Mouse (Mus musculus) liver, embryonic 14.5 days (tissue): ENCODE data around the gene Bola2. TPM values are rescaled to one million over a fixed set of nuclear protein-coding genes. Genes with fewer than 3 reads are reported as not detected.
A peak's percentile ranks its signal among the peaks of the same experiment; 100 is the strongest.

Source experiments
- ATAC-seq: fragments of 200-750 bp; cut with Nextera tagmentation; 2 replicates; pipeline ENCODE4 v1.8.0; 2017; ENCODE audit warnings: moderate number of reproducible peaks, mild to moderate bottlenecking, moderate library complexity; ENCODE audit not compliant: insufficient read depth
- DNase-seq, 3 experiments: peaks; one replicate each; pipeline ENCODE4 v3.0.0-alpha.2; 2012 to 2013; ENCODE audit warnings: low read depth in 3 of 3, low spot score in 3 of 3
- H3K27ac ChIP-seq: fragments of 300-500 bp; sonication (generic); 2 replicates; pipeline ENCODE4 v1.5.1; 2014; ENCODE audit warnings: moderate library complexity, mild to moderate bottlenecking, control low read depth, inconsistent platforms
- H3K27me3 ChIP-seq: fragments of 300-500 bp; sonication (generic); 2 replicates; pipeline ENCODE4 v1.6.1; 2014; ENCODE audit warnings: mild to moderate bottlenecking, low read length, moderate library complexity; ENCODE audit not compliant: control insufficient read depth, insufficient read depth
- H3K36me3 ChIP-seq: fragments of 300-500 bp; sonication (generic); replicated peaks from 2 replicates; pipeline ENCODE4 v1.6.1; 2014; ENCODE audit warnings: low read depth; ENCODE audit not compliant: control insufficient read depth, insufficient read depth
- H3K4me1 ChIP-seq, 2 experiments: fragments of 200-500 bp in 1 of 2; fragments of 300-500 bp in 1 of 2; sonication (generic) in 1 of 2; replicated peaks; 2 replicates each; pipeline ENCODE4 v1.6.1; 2012 to 2014; ENCODE audit warnings: antibody characterized with exemption in 1 of 2, inconsistent platforms in 1 of 2, low read length in 1 of 2; ENCODE audit not compliant: control insufficient read depth in 2 of 2, insufficient read depth in 2 of 2
- H3K4me2 ChIP-seq: fragments of 300-500 bp; sonication (generic); 2 replicates; pipeline ENCODE4 v1.6.1; 2014; ENCODE audit warnings: low read depth, mild to moderate bottlenecking, control low read depth, moderate library complexity
- H3K4me3 ChIP-seq, 2 experiments: fragments of 200-500 bp in 1 of 2; fragments of 300-500 bp in 1 of 2; sonication (generic) in 1 of 2; 2 replicates each; pipeline ENCODE4 v1.5.1; 2012 to 2014; ENCODE audit warnings: low read depth in 2 of 2, low read length in 2 of 2, mild to moderate bottlenecking in 2 of 2, control low read depth in 1 of 2, inconsistent platforms in 1 of 2, moderate library complexity in 1 of 2; ENCODE audit not compliant: insufficient read depth in 1 of 2
- H3K9ac ChIP-seq: fragments of 300-500 bp; sonication (generic); replicated peaks from 2 replicates; pipeline ENCODE4 v1.6.1; 2014; ENCODE audit warnings: mild to moderate bottlenecking, control low read depth, moderate library complexity
- H3K9me3 ChIP-seq: fragments of 300-500 bp; sonication (generic); 2 replicates; pipeline ENCODE4 v1.6.1; 2016; ENCODE audit warnings: low read length, mixed read lengths; ENCODE audit not compliant: control insufficient read depth
- CTCF ChIP-seq: IDR thresholded peaks from 2 replicates; pipeline ENCODE4 v1.5.1; 2016; ENCODE audit warnings: antibody characterized with exemption, low read depth, control low read depth
- EP300 ChIP-seq: IDR thresholded peaks from 2 replicates; pipeline ENCODE4 v1.6.1; 2016; ENCODE audit warnings: antibody characterized with exemption, low read depth
- WGBS: fragments of 180-500 bp; shearing (Covaris S2); extraction: QIAGEN DNeasy Blood & Tissue Kit; methylation state at CpG from one replicate; pipeline ENCODE4 v1.1.7; 2014; ENCODE audit not compliant: insufficient replicate concordance; 5-methylcytosine and 5-hydroxymethylcytosine counted together
- polyA plus RNA-seq, 2 experiments: library from polyadenylated mRNA; depleted of rRNA in 1 of 2; stranded (reverse) in 1 of 2; unstranded in 1 of 2; fragments of >200 nt; fragmentation: Nextera tagmentation in 1 of 2; extraction: Ambion mirVana in 1 of 2; gene quantifications; 2 replicates each; pipeline versions ENCODE4 v1.2.1 to v1.2.3; 2012 to 2014

The Bola2 gene
- polyA plus RNA-seq, 2 experiments = 35.8 to 111 TPM

DNA sequence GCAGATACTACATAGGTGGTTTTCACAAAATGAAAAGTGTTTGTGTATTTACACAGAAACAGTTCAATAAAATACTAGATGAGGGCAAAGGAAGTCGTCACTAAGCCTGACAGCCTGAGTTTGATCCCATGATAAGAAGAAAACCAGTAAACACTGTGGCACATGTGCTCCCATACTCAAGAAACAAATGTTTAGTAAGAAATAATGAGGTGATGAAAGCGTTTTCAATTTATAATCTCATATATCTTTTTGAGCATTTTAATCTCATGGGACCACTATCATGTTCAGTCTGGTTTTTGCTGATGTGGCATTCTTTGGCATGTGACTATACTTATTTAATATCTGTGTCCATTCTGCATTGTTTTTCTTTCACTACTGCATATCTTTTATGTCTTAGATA, 41.2 kb upstream of the Bola2 start:
- 34% methylated on average over 2 of the region's 2 CpGs for WGBS
- no peak for TF ChIP-seq CTCF
- TF ChIP-seq EP300 = no peak
- DNase-seq (no peak), ATAC-seq (no peak)
- Histone ChIP-seq H3K9ac (no peak overlapping the region), H3K36me3 (no peaks in the 10 kb centered on the region), H3K4me1 (peaks cover 18 to 36% of the 10 kb centered on the region in 2 experiments), H3K4me3 (no peak overlapping the region), H3K4me2 (no peak overlapping the region), H3K27ac (no peak overlapping the region), H3K9me3 (no peaks in the 10 kb centered on the region), H3K27me3 (no peaks in the 10 kb centered on the region)

DNA sequence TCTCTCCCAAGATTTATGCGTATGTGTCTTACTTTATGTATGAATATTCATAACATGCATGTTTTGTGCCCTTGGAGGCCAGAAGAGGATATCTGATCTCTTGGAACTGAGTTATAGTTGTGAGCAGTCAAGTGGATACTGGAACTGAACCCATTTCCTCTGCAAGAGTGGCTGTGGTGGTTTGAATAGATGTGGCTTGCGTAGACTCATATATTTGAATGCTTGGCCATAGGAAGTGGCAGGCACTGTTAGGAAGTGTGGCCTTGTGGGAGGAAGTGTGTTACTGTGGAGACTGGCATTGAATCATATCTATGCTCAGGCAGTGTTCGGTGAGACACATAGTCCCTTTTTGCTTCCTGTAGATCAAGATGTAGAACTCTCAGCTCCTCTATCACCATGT, 39.5 kb upstream of the Bola2 start:
- Histone ChIP-seq H3K9ac (no peak overlapping the region), H3K36me3 (no peaks in the 10 kb centered on the region), H3K27me3 (no peaks in the 10 kb centered on the region), H3K9me3 (no peaks in the 10 kb centered on the region), H3K4me3 (no peak overlapping the region), H3K27ac (no peak overlapping the region), H3K4me2 (no peak overlapping the region), H3K4me1 (peaks cover 8 to 28% of the 10 kb centered on the region in 2 experiments)
- TF ChIP-seq CTCF = no peak
- no peak for TF ChIP-seq EP300
- ATAC-seq (0 out of 2 replicates have a peak, but pooled peaks have one; percentile 25), DNase-seq (peak in 1 of 3 experiments; percentile 19)
- 58% methylated on average over 3 of the region's 3 CpGs for WGBS

DNA sequence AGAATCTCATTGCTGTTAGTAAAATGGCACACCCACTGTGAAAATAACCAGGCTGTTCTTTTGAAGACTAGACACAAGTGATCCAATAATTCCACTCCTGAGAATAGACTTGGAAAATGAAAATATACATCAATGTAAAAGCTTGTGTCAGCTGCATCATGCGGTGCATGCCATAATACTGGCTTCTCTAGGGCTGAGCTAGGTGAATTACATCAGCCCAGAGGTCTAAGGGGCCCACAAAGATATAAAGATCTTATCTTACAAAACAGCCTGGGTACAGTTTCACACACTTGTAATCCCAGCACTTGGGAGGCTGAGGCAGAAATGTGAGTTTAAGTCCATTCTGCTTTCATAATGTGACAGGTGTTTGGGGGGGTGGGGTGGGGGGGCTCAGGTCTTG, 37.7 kb upstream of the Bola2 start:
- Histone ChIP-seq H3K9ac (no peak overlapping the region), H3K27ac (no peak overlapping the region), H3K4me1 (peaks cover 0 to 19% of the 10 kb centered on the region in 2 experiments; a peak in 3 of 4 replicates), H3K4me2 (no peak overlapping the region), H3K36me3 (no peaks in the 10 kb centered on the region), H3K4me3 (no peak overlapping the region), H3K9me3 (no peaks in the 10 kb centered on the region), H3K27me3 (no peaks in the 10 kb centered on the region)
- TF ChIP-seq CTCF = no peak
- TF ChIP-seq EP300 = no peak
- DNase-seq (no peak), ATAC-seq (no peak)
- 58% methylated on average over 1 of the region's 1 CpGs for whole genome bisulfite sequencing

- H3K9ac ChIP-seq = no peak overlapping the region
- H3K4me2 ChIP-seq = no peak overlapping the region
- peaks cover 0 to 12% of the 10 kb centered on the region in 2 experiments; a peak in 3 of 4 replicates for H3K4me1 ChIP-seq
- ATAC-seq = no peak
- no peaks in the 10 kb centered on the region for H3K27me3 ChIP-seq
- no peak overlapping the region for H3K4me3 ChIP-seq
- H3K36me3 ChIP-seq = peaks cover 1% of the 10 kb centered on the region; the same call in 1 of the 2 replicates
- H3K27ac ChIP-seq = no peak overlapping the region
- DNase-seq = no peak
- TF ChIP-seq EP300 (no peak), CTCF (no peak)
- H3K9me3 ChIP-seq = no peaks in the 10 kb centered on the region
- 70% methylated on average over 3 of the region's 3 CpGs for WGBS
Measured at GRCm38 (mm10) chr7:126659771-126660170, 35.4 kb upstream of the Bola2 start.

- TF ChIP-seq EP300 = no peak
- no peak for TF ChIP-seq CTCF
- 0 out of 4 replicates have a peak, but pooled peaks cover 0 to 2% of the 10 kb centered on the region in 2 experiments for H3K4me1 ChIP-seq
- H3K27ac ChIP-seq = no peak overlapping the region
- no peak overlapping the region for H3K9ac ChIP-seq
- H3K4me2 ChIP-seq = no peak overlapping the region
- H3K9me3 ChIP-seq = no peaks in the 10 kb centered on the region
- peaks cover 21% of the 10 kb centered on the region for H3K36me3 ChIP-seq
- DNase-seq (no peak), ATAC-seq (no peak)
- WGBS = 68% methylated on average over 8 of the region's 8 CpGs
- H3K4me3 ChIP-seq = no peak overlapping the region
- H3K27me3 ChIP-seq = no peaks in the 10 kb centered on the region
Measured at GRCm38 (mm10) chr7:126663646-126664045, 31.6 kb upstream of the Bola2 start.
